Mouse (Mus musculus): ENCODE data around the gene Magea5.
"Not testable (repeated sequence)": the region's sequence is repeated elsewhere in the genome, so short reads cannot be mapped to it uniquely, and the experiment has no call there.

Magea5 gene

DNA sequence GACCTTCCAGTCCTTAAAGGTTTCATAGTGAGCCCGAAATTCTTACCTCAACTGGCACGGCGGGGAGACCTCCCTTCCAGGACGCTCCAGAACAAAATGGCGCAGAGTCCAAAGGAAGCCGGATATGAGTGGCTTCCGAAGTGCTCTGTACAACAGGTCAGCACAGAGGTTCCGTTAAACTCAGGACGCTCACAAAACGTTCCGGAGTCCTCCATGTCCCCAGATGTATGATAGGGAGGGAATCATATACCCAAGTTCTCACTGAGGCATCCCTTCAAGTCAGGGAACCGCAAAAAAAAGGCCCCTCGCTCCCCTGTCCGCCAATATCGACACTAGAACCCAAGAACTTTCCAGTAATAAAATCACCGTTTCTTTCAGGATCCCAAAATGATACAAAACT, at the start of gene Magea5:
TSS of gene Magea5 (minus strand) at position 101 of the 400 bp plus-strand sequence.
- DNase-seq (ENCODE audit: low spot score) = not testable (repeated sequence)

DNA sequence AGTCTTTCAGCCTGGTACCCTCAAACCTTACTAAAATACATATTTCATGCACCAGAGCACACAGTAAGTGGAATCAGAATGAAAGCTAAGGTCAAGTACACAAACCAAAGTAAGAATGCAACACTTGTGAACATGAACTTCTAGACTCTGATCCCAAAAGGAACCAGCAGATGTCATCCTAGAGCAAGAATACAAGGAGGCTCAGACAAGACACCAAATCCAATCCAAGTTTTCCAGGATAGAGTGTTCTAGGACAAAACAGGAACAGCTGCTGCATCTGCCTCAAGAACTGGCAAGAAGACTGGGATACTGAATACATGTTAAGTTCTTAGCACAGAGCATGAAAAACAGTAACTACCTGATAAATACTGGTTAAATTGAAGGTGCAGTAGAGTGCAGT, 35.1 kb upstream of the Magea5 start:
- no peak for DNase-seq (ENCODE audit: low spot score)

DNA sequence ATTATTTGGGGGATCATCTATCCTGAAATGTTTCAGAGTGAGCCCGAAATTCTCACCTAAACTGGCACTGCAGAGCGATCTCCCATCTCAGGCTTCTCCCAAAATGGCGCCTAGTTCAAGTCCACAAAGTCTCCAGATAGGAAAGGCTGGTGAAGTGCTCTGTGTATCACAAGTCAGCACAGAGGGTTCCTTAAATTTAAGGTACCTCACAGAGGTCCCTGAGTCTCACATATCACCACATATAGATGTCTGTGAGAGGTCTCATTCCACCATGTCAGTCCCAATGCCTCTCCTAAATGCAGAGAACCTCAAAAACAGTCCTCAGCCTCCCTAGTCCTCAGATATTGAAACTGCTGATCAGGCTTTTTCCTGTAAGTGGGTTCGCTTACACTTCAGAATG, 30.6 kb upstream of the Magea5 start, which contains the start of gene Magea2:
TSS of gene Magea2 (minus strand) at position 101 of the 400 bp plus-strand sequence.
- DNase-seq (ENCODE audit: low spot score) = not testable (repeated sequence)

DNA sequence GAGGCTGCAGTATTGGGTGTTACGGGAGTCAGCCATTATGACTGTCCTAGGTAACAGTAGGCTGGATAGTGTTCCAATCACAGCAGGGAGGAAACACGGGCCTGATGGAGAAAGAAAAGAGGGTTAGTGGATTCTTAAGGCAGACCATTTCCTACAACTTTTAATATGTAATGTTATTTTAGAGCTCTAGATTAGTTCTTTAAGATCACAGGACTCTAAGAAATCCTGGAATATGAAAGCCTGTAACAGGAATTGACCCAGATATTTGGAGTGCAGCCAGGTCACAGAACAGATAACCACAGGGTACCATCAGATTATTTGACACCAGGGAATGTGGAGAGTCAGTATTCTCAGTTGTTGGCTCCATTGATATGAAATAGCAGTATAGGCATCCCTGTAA, 26.7 kb upstream of the Magea5 start, which contains the start of gene Magea1:
TSS of gene Magea1 (minus strand) at position 101 of the 400 bp plus-strand sequence.
- DNase-seq (ENCODE audit: low spot score) = not testable (repeated sequence)
